Mouse (Mus musculus): ENCODE results near the gene Ifit1bl1. TPM values are rescaled to one million over a fixed set of nuclear protein-coding genes. Genes with fewer than 3 reads are reported as not detected.
"Not testable (repeated sequence)": the region's sequence is repeated elsewhere in the genome, so short reads cannot be mapped to it uniquely, and the experiment has no call there.

Gene Ifit1bl1
- polyA plus RNA-seq, 1 experiment, result 0.40 TPM

DNA sequence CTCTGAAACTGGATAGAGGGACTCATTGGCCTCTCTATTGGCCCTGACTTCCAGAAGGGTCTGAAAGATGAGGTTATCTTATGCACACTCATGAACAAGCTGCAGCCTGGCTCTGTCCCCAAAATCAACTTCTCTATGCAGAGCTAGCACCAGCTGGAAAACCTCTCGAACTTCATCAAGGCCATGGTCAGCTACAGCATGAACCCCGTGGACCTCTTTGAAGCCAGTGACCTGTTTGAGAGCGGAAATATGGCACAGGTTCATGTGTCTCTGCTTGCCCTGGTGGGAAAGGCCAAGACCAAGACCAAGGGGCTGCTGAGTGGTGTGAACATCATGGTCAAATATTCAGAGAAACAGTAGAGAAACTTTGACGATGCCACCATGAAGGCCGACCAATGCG lies 22.0 kb upstream of the Ifit1bl1 start:
- H3K27ac ChIP-seq (ENCODE audit: insufficient read depth, low read length), result no peak overlapping the region
- no peaks in the 10 kb centered on the region for H3K4me1 ChIP-seq (ENCODE audit: control insufficient read depth, insufficient read depth, low read length)
- H3K4me3 ChIP-seq (ENCODE audit: insufficient read depth, low read length), result no peak overlapping the region
- TF ChIP-seq CTCF (IDR thresholded peaks at IDR 0.05; ENCODE audit: borderline replicate concordance, insufficient read depth, low read length) (no peak), POLR2A (IDR thresholded peaks at IDR 0.05; ENCODE audit: low read depth, low read length) (no peak)

DNA sequence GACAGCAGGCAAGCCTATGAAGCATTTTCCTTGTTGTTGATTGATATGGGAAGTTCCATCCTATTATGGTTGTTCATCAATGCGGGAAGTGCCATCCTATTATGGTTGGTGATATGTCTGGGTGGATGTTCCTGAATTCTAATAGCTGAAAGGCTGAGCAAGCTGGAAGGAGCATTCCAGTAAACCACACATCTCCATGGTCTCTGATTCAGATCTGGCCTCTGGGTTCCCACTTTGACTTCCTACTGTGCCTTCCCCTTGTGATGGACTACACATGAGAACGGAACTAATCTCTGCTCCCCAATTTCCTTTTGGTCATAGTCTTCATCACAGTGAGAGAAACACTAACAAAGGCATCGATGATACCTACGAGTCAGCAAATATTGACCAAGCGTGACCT lies 19.1 kb upstream of the Ifit1bl1 start:
- TF ChIP-seq CTCF (IDR thresholded peaks at IDR 0.05; ENCODE audit: borderline replicate concordance, insufficient read depth, low read length) (no peak), POLR2A (IDR thresholded peaks at IDR 0.05; ENCODE audit: low read depth, low read length) (no peak)
- Histone ChIP-seq H3K4me1 (ENCODE audit: control insufficient read depth, insufficient read depth, low read length) (no peaks in the 10 kb centered on the region), H3K27ac (ENCODE audit: insufficient read depth, low read length) (no peak overlapping the region), H3K4me3 (ENCODE audit: insufficient read depth, low read length) (no peak overlapping the region)

DNA sequence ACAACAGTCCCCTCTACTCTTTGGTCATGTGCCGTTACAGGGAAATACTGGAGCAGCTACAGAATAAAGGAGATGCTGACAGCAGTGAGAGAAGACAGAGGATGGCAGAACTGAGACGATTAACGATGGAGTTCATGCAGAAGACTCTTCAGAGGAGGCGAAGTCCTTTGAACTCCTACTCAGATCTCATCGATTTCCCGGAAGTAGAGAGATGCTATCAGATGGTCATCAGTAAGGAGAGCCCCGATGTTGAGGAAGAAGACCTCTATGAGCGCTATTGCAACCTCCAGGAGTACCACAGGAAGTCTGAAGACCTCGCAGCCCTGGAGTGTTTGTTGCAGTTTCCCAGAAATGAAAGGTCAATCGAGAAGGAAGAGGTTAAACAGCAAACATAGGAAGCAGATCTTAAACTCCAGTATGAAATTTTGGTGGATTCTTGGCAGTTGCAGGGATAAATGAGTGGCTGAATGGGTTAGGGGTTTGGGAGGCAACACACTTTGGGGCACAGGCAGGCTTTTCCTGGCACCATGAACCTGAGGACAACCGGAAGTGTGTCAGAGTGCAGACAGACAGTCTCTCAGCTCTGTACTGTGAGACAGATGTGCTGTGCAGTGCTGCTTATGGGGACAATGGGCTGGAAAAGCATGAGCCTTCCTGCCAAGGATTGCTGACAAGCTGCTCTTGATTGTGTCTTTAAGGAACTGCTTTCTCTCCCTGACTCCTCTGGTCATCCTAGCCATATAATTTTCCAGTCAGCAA lies 10.7 kb upstream of the Ifit1bl1 start:
- H3K4me3 ChIP-seq (ENCODE audit: insufficient read depth, low read length); H3K4me1 ChIP-seq (ENCODE audit: control insufficient read depth, insufficient read depth, low read length); H3K27ac ChIP-seq (ENCODE audit: insufficient read depth, low read length): not testable (repeated sequence)

DNA sequence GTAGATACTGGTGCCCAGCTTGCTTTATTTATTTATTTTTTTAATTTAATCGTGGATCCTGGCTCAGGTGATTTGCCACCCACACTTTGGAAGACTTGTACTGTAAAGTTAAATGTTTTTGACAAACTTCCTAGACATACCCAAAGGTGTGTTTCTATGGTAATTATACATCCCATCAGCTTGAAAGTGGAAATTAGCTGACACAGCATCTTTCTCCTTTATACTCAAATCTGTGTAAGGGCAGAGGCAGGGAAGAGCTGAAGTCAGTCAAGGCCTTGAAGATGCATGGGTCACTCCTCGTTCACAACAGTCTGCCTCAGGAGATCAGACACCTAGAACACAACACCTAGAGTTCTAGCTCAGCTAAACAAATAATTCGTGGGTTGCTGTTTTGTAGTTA lies 8.4 kb upstream of the Ifit1bl1 start:
- H3K4me3 ChIP-seq (ENCODE audit: insufficient read depth, low read length); H3K4me1 ChIP-seq (ENCODE audit: control insufficient read depth, insufficient read depth, low read length); H3K27ac ChIP-seq (ENCODE audit: insufficient read depth, low read length): not testable (repeated sequence)

DNA sequence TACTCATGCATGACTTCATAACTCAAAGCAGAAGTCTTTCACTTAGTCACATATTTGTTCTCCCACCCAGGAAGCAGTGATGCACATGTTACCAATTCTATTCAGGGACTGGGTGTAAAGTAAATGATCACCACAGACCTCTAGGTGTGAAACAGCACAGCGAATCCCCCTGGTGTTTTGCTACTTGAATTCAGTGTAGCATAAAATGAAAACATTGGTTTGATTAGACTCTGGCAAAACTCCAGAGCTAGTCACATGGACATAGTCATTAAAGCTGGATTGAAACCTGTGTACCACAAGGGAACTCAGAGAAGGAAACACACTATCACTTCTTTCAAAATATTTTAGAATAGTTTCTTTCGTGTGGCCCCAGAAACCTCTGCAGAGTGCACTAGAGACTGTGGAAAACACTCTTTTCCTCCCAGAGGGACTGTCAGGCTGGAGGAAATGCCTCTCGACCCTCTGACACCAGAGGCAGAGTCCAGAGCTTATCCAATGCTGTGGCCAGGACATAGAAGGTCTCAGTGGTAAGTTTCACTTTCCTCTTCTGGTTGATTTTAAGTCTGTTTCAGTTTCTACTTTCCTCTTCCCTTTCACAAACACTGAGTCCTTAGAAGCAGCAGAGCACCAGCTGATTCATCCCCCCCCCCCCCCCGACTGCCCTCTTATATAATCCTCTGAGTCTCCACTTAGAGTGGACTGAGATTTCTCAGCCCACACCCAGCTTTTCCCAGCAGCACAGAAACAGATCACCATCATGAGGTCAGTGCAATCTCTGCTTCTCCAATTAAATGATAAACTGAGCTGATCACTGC lies 5.7 kb upstream of the Ifit1bl1 start, which contains the start of gene Ifit3b:
Ifit3b (plus strand) TSS at position 734 of the 815 bp plus-strand sequence.
- H3K4me1 ChIP-seq (ENCODE audit: control insufficient read depth, insufficient read depth, low read length), result not testable (repeated sequence)
- Histone ChIP-seq H3K4me3 (ENCODE audit: insufficient read depth, low read length) (peak within 1 kb of the TSS; percentile 21; the same call in 1 of the 2 replicates), H3K27ac (ENCODE audit: insufficient read depth, low read length) (peak within 1 kb of the TSS; percentile 92)

DNA sequence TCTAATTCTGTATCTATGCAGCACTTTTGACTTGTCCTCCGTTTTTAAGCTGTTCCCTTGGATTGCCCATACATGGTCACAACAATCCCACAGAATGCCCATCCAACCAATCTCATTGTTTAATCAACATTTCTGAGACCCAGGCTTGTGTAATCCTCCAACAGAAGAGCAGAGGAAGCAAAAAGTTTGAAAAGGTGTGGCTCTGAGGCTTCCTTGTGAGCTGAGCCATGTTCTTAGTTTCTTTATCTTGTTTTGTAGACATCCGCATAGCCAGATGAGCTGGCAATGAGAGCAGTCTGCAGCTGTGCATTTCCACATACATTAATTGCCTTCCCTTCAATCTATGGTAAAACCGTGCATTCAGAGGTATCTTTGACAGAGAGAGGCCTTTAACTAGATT lies 3.7 kb upstream of the Ifit1bl1 start:
- no peak overlapping the region for H3K4me3 ChIP-seq (ENCODE audit: insufficient read depth, low read length)
- H3K27ac ChIP-seq (ENCODE audit: insufficient read depth, low read length), result no peak overlapping the region
- H3K4me1 ChIP-seq (ENCODE audit: control insufficient read depth, insufficient read depth, low read length), result no peaks in the 10 kb centered on the region
- TF ChIP-seq POLR2A (IDR thresholded peaks at IDR 0.05; ENCODE audit: low read depth, low read length), result no peak
- no peak for TF ChIP-seq CTCF (IDR thresholded peaks at IDR 0.05; ENCODE audit: borderline replicate concordance, insufficient read depth, low read length)

DNA sequence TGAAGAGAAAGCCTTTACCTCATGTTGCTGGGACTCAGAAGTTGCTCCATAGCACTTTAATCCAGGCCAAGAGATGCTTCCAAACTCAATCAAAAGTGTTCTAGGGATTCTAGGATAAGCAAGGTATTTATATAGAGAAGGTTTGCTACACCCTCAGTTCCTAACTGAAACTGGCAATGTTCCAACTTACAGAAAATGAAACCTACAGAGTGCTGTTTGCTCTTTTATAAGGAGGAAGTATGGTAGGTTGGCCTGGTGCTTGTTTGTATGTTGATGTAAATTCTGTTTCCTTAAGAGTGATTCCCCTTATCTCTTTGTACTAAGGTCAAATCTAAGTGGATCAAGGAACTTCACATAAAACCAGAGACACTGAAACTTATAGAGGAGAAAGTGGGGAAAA lies 2.5 kb downstream of the Ifit1bl1 start:
- not testable (repeated sequence) for H3K27ac ChIP-seq (ENCODE audit: insufficient read depth, low read length); H3K4me1 ChIP-seq (ENCODE audit: control insufficient read depth, insufficient read depth, low read length); H3K4me3 ChIP-seq (ENCODE audit: insufficient read depth, low read length)

DNA sequence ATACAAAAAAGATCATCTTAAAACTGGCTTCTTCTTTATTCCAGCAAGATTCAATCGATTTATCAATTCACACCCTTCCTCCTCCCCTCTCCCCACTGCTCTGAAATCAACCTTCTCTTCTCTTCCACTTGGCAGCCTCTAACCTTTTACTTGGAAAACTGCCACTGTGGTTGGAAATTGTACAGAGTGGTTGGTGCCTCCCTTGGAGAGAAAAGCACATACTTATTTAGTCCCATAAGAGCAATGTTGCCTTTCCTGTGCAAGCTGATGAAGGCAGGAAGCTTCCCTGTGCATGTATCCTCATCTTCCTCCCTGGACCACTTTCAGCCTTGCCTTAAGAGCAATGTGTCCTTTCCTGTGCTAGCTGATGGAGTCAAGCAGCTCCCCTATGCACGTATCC lies 3.4 kb downstream of the Ifit1bl1 start:
- no peak overlapping the region for H3K27ac ChIP-seq (ENCODE audit: insufficient read depth, low read length)

DNA sequence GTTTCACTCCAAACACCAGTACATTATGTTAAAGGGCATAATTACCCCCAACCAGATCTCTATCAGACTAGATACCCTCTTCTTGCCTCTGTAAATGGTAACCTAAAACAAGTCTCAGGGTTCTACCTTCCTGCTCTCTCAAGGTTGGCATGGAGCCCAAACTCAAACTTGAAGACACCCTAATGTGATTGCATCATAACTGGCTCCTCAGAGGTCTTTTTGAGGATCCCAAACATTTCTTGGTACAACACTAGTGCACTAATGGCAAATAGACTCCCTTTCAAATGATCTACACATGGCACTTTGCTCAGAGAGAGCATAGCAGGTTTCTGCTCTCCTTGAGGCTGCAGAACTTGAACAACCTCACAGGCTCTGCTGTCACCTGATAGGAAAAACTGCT lies 4.9 kb downstream of the Ifit1bl1 start:
- Histone ChIP-seq H3K27ac (ENCODE audit: insufficient read depth, low read length) (no peak overlapping the region), H3K4me3 (ENCODE audit: insufficient read depth, low read length) (no peak overlapping the region)
- TF ChIP-seq POLR2A (IDR thresholded peaks at IDR 0.05; ENCODE audit: low read depth, low read length) (no peak), CTCF (IDR thresholded peaks at IDR 0.05; ENCODE audit: borderline replicate concordance, insufficient read depth, low read length) (no peak)

More for the DNA sequence above, 3.4 kb downstream of the Ifit1bl1 start:
- TF ChIP-seq CTCF (IDR thresholded peaks at IDR 0.05; ENCODE audit: borderline replicate concordance, insufficient read depth, low read length), result no peak
- TF ChIP-seq POLR2A (IDR thresholded peaks at IDR 0.05; ENCODE audit: low read depth, low read length), result no peak
- Histone ChIP-seq H3K4me3 (ENCODE audit: insufficient read depth, low read length) (no peak overlapping the region), H3K4me1 (ENCODE audit: control insufficient read depth, insufficient read depth, low read length) (peaks cover 2% of the 10 kb centered on the region; the same call in 1 of the 2 replicates)

DNA sequence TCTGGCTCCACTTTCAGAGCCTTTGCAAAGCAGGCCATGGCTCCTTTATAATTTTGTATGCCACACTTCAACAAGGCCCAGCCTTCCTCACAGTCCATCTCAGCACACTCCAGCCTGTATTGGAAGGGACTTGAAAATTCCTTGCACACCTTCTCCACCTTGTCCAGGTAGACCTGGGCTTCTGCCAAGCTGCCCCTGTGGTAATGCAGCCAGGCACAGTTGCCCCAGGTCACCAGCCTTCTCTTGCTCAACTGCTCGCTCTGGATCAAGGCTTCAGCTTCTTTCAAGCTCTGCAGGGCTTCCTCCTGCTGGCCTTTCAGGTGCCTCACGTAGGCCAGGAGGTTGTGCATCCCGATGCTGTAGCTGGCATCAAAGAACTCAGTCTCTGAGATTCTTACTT lies 7.2 kb downstream of the Ifit1bl1 start:
- H3K4me1 ChIP-seq (ENCODE audit: control insufficient read depth, insufficient read depth, low read length); H3K4me3 ChIP-seq (ENCODE audit: insufficient read depth, low read length); H3K27ac ChIP-seq (ENCODE audit: insufficient read depth, low read length): not testable (repeated sequence)

More for the DNA sequence above, 4.9 kb downstream of the Ifit1bl1 start:
- peaks cover 2% of the 10 kb centered on the region; the same call in 1 of the 2 replicates for H3K4me1 ChIP-seq (ENCODE audit: control insufficient read depth, insufficient read depth, low read length)

Measured in embryonic fibroblast, embryonic 13.5 days (primary cell).